Mouse (Mus musculus): ENCODE data around the gene Fmnl1.

DNA sequence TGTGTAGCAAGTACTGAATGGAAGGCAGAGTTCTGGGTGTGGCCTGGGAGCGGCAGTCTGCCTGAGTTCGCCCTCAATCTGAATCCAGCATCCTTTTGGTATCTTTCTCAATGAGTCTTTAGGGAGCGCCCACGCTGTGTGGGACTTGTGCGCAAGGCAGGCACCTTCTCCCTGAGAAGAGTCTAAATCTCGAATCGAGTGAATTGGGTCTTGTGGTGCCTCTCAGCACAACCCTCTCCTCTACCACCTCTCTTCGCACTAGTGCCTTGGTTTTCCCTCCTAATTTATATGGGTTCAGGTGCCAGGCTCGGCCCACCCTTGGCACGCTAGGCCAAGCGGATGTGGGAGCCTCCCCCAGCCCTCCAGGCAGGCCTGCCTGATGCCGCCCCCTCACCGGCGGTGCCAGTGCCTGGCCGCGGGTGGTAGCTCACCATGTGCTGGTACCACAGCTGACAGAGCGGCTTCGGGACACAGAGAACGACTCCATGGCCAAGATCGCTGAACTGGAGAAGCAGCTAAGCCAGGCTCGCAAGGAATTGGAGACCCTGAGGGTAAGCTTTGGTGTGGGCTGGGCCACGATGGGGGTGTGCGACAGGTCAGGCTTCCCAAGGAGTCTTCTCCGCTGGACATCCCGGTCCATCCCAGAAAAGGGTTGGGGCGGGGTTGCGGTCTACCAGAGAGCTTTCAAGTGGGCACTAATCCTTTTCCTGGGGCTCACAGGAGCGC is 21.5 kb downstream of the Fmnl1 start:
- TF ChIP-seq CTCF (conservative IDR thresholded peaks at IDR 0.05; ENCODE audit: low read length) (no peak), NANOG (IDR thresholded peaks at IDR 0.05; ENCODE audit: borderline replicate concordance, low read length) (no peak), POU5F1 (IDR thresholded peaks at IDR 0.05; ENCODE audit: borderline replicate concordance, low read length) (no peak)

Measured in E14TG2a.4 (cell line).